Mouse (Mus musculus) cerebellum, postnatal 14 days (tissue): Measurements from ENCODE around the gene C5ar1.
"Not testable (repeated sequence)": the region's sequence is repeated elsewhere in the genome, so short reads cannot be mapped to it uniquely, and the experiment has no call there.

Experiments
- DNase-seq, 2 experiments: peaks; one replicate each; pipeline ENCODE4 v3.0.0; 2021; ENCODE audit warnings: mixed read lengths in 2 of 2

Gene C5ar1

GRCm38 (mm10) chr7:16259110-16259590 lies at the start of gene C5ar1:
Gene C5ar1, minus strand, starts transcription at chr7:16259540.
- DNase-seq, result no peak

DNA sequence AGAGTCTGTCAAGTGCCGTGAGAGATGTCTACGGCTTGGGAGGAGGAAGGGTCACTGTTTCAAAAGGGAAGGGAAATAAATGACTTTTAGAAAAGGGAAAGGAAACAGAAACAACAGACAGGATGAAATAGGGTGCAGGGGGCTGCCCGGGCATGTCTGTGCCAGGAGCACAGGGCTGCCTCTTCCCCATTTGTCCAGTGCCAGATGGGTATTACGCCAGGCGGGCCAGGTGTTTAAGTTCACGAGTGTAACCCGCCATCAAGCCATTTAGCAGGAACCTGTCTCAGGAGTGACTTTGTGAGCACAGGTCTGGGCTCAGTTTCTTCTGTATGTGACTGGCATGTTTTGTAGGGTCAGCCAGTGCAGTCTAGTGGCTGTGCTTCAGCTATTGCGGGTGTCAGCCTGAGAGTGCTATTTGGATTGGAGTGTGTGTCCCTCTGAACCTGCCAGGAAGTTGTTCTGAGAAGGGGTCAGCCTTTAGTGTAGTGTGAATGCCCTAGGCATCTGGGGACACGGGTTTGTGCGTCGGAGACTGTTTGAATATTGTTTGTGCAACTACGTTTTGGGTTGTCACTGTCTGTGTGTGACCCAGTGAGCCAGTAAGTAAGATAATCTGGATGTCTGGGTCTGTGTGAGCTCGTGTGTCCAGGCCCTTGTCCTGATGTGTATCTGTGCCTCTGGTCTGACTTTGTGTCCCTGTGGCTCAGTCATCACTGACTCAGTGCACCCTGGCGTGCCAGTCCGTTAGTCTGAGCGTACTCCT lies 49.4 kb upstream of the C5ar1 start:
- no peak for DNase-seq

GRCm38 (mm10) chr7:16308093-16308492 lies 48.8 kb upstream of the C5ar1 start, which contains the start of gene Bbc3:
Gene Bbc3, plus strand, starts transcription at chr7:16308393.
- not testable (repeated sequence) for DNase-seq

DNA sequence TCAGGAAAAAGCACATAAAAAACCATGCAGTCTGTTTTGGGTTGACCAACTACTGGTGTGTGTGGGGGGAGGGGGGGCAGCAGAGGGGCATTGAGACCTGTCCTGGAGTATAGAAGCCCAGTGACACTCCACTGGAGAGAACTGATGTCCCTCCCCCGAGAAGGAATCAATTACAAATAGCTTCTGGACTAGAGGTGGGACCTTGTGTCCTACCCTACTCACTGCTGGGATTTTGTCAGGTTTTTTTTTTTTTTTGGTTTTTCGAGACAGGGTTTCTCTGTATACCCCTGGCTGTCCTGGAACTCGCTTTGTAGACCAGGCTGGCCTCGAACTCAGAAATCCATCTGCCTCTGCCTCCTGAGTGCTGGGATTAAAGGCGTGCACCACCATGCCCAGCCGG lies 47.8 kb upstream of the C5ar1 start:
- DNase-seq, result not testable (repeated sequence)

GRCm38 (mm10) chr7:16299419-16300035 lies 40.2 kb upstream of the C5ar1 start:
- DNase-seq, result peak; percentile 97 to 98

- DNase-seq, result peak in 1 of 2 experiments; percentile 21
Observed at GRCm38 (mm10) chr7:16298927-16299326, 39.6 kb upstream of the C5ar1 start.

GRCm38 (mm10) chr7:16297616-16298015 lies 38.3 kb upstream of the C5ar1 start:
- DNase-seq, result peak; percentile 26 to 43

- DNase-seq, result peak; percentile 93 to 99
Observed at GRCm38 (mm10) chr7:16296766-16297390, 37.5 kb upstream of the C5ar1 start.

- DNase-seq, result no peak
Observed at GRCm38 (mm10) chr7:16296146-16296545, 36.8 kb upstream of the C5ar1 start.

DNA sequence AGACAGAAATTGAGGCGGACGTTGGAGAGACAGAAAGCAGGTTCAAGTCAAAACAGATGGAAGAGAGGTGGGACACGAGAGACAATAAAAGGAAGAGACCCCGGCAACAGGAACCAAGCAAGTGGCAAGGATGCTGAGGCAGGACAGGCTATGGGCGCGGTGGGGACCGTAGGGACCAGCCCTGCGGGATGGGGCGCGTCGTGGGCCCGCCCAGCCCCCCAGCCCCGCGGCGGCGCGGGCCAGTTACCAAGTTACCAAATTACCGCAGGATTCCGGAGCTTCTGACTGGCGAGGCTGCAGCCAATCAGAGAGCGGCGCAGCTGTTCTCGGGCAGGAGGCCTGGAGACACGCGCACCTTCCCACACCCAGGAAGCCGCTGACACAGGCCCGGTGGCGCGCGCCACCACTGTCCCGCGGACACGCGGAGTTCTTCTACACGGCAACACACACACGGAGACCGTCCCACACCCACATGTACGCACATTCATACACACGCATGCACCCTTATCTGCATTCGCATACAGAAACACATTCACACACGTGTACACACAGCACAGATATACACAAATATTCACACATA lies 36.1 kb upstream of the C5ar1 start:
- peak; percentile 83 to 84 for DNase-seq

- DNase-seq, result peak; percentile 97
Observed at GRCm38 (mm10) chr7:16294837-16295236, 35.5 kb upstream of the C5ar1 start.

DNA sequence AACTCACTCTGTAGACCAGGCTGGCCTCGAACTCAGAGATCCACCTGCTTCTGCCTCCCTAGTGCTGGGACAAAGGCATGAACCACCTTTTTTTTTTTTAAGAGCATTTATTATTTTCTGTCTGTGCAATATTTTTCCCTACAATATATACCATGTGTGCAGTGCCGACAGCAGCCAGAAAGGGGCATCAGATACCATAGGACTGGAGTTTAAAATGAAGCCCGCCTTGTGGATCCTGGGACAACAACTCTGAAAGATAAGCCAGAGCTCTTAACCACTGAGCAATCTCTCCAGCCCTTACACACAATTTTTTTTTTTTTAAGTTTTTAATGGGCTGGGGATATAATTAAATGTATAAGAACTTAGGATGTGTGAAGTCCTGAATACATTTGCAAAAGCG lies 35.0 kb upstream of the C5ar1 start:
- peak; percentile 57 to 68 for DNase-seq

DNA sequence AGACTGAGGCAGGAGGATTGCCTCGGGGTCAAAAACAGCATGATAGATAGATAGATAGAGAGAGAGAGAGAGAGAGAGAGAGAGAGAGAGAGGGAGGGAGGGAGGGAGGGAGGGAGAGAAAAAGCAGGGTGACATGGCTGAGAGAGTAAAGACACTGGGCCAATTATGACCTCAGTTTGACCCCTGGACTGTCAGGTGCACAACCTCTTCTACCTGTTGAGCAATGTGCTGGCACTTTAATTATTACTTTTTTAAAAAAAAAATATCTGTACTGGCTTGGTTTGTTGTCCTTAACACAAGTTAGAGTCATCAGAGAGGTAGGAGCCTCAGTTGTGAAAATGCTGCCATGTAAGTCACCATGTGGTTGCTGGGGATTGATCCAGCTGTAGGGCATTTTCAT lies 28.5 kb upstream of the C5ar1 start:
- DNase-seq, result no peak

DNA sequence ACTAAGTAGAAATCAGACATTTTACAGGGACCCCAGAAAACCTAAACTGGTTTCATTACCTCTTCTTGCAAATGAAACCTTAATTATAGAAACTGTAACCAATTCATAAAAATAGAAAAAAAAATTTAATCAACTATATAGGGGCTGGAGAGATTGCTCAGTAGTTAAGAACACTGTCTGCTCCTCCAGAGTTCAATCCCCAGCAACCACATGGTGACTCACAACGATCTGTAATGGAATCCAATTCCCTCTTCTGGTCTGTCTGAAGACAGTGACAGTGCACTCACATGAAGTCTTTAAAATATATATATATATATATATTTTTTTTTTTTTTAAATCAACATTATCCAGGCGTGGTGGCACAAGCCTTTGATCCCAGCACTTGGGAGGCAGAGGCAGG lies 27.7 kb upstream of the C5ar1 start:
- no peak for DNase-seq

GRCm38 (mm10) chr7:16286026-16286961 lies 27.0 kb upstream of the C5ar1 start, which contains the start of gene Ccdc9:
Gene Ccdc9, minus strand, starts transcription at chr7:16286795.
- DNase-seq, result peak; percentile 98 to 100

GRCm38 (mm10) chr7:16285450-16286025 lies 26.2 kb upstream of the C5ar1 start:
- peak; percentile 36 to 68 for DNase-seq

GRCm38 (mm10) chr7:16284904-16285303 lies 25.6 kb upstream of the C5ar1 start:
- DNase-seq, result no peak

GRCm38 (mm10) chr7:16284001-16284400 lies 24.7 kb upstream of the C5ar1 start:
- DNase-seq, result no peak

GRCm38 (mm10) chr7:16282334-16282733 lies 23.0 kb upstream of the C5ar1 start:
- DNase-seq, result no peak

DNA sequence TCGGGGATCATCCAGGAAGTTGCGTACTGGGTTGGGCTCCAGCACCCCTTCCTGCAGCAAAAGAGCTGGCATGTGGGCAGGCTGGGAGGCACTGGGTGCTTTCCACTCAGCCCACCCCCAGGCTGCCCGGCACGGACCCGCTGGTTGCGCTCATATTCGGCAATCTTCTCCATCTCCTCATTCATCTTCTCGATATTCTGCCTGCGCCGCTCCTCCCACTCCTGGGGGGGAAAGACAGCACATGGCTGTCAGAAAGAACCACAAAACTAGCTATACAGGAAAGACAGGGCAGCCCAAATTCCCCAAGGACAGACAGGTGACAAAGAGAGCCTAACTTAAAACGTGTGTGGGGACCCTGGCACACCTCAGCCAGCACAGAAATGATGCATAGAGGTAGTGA lies 21.4 kb upstream of the C5ar1 start:
- no peak for DNase-seq
